Mouse (Mus musculus) hindbrain, embryonic 15.5 days (tissue): ENCODE measurements around the gene Wdr93. TPM values are rescaled to one million over a fixed set of nuclear protein-coding genes. Genes with fewer than 3 reads are reported as not detected.

Source experiments
- ATAC-seq: fragments of 200-750 bp; cut with Nextera tagmentation; 2 replicates; pipeline ENCODE4 v1.8.0; 2017; ENCODE audit warnings: low read depth, moderate number of reproducible peaks, moderate TSS enrichment; ENCODE audit not compliant: low FRiP score
- H3K27ac ChIP-seq: fragments of 300-500 bp; sonication (generic); replicated peaks from 2 replicates; pipeline ENCODE4 v1.5.1; 2015; ENCODE audit warnings: mild to moderate bottlenecking, inconsistent platforms
- H3K27me3 ChIP-seq: fragments of 300-500 bp; sonication (generic); 2 replicates; pipeline ENCODE4 v1.6.1; 2015; ENCODE audit warnings: control low read depth, inconsistent platforms
- H3K36me3 ChIP-seq: fragments of 300-500 bp; sonication (generic); 2 replicates; pipeline ENCODE4 v1.6.1; 2015; ENCODE audit warnings: control low read depth, inconsistent platforms
- H3K4me1 ChIP-seq: fragments of 300-500 bp; sonication (generic); replicated peaks from 2 replicates; pipeline ENCODE4 v1.6.1; 2015; ENCODE audit warnings: control low read depth, inconsistent platforms
- H3K4me2 ChIP-seq: fragments of 300-500 bp; sonication (generic); 2 replicates; pipeline ENCODE4 v1.6.1; 2015; ENCODE audit warnings: moderate library complexity, mild to moderate bottlenecking, inconsistent platforms
- H3K4me3 ChIP-seq: fragments of 300-500 bp; sonication (generic); 2 replicates; pipeline ENCODE4 v1.5.1; 2015; ENCODE audit warnings: mild to moderate bottlenecking, inconsistent platforms
- H3K9ac ChIP-seq: fragments of 300-500 bp; sonication (generic); 2 replicates; pipeline ENCODE4 v1.6.1; 2015; ENCODE audit warnings: inconsistent platforms
- H3K9me3 ChIP-seq: fragments of 300-500 bp; sonication (generic); 2 replicates; pipeline ENCODE4 v1.6.1; 2016; ENCODE audit warnings: control low read depth, inconsistent platforms
- WGBS: fragments of 180-500 bp; shearing (Covaris S2); methylation state at CpG from one replicate; pipeline ENCODE4 v1.1.7; 2015; 5-methylcytosine and 5-hydroxymethylcytosine counted together
- polyA plus RNA-seq: library from polyadenylated mRNA; unstranded; fragments of >200 nt; fragmentation: Nextera tagmentation; extraction: Ambion mirVana; gene quantifications from 2 replicates; pipeline ENCODE4 v1.2.1, GENCODE M21; 2015

Gene Wdr93
- polyA plus RNA-seq, 1 experiment from 2014 or later, result 0.69 TPM

DNA sequence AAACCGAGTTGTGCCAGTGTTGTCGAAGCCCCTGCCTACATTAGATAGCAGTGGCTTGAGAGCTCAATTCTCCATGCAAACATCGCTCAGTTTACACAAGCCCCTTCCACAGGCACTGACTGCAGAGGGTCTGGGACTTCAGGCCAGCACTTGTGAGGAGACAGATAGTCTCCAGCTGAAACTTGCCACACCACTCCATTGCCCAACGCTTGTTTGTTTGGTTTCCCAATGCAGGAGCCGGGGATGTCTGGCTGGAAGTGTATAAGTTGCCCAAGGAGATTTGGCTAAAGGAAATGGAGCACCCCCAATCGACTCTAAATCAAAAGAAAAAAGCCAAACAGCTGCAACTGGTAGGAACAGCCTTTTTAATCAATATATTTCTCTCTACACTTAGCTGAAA lies 15.2 kb downstream of the Wdr93 start:
- ATAC-seq, result no peak
- H3K4me1 ChIP-seq, result no peaks in the 10 kb centered on the region
- H3K9me3 ChIP-seq, result no peaks in the 10 kb centered on the region
- no peak overlapping the region for H3K9ac ChIP-seq
- no peaks in the 10 kb centered on the region for H3K27me3 ChIP-seq
- no peaks in the 10 kb centered on the region for H3K36me3 ChIP-seq
- WGBS, result 83% methylated on average over 6 of the region's 6 CpGs
- no peak overlapping the region for H3K4me3 ChIP-seq
- no peak overlapping the region for H3K4me2 ChIP-seq
- H3K27ac ChIP-seq, result no peak overlapping the region

DNA sequence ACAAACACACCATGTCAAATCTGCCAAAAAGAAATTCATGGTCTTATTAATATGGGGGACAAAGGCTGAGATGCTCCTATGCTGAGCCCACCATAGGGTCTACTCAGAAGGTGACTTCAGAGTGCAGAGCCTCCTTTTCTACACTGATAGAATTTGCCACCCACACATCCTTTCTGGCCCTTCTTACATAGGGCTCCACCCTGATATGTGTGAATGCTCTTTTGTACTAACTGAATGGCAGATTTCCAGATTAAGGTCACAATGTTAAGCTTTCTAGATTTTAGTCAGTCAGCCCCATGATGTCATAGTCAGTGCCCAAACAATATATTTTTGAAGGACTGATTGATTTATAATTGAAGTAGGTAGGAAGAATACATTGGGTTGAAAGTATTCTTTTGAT lies 16.8 kb downstream of the Wdr93 start:
- H3K36me3 ChIP-seq, result no peaks in the 10 kb centered on the region
- no peaks in the 10 kb centered on the region for H3K4me1 ChIP-seq
- ATAC-seq, result no peak
- no peak overlapping the region for H3K4me3 ChIP-seq
- H3K27me3 ChIP-seq, result no peaks in the 10 kb centered on the region
- no peak overlapping the region for H3K4me2 ChIP-seq
- no peak overlapping the region for H3K9ac ChIP-seq
- no peak overlapping the region for H3K27ac ChIP-seq
- no peaks in the 10 kb centered on the region for H3K9me3 ChIP-seq

DNA sequence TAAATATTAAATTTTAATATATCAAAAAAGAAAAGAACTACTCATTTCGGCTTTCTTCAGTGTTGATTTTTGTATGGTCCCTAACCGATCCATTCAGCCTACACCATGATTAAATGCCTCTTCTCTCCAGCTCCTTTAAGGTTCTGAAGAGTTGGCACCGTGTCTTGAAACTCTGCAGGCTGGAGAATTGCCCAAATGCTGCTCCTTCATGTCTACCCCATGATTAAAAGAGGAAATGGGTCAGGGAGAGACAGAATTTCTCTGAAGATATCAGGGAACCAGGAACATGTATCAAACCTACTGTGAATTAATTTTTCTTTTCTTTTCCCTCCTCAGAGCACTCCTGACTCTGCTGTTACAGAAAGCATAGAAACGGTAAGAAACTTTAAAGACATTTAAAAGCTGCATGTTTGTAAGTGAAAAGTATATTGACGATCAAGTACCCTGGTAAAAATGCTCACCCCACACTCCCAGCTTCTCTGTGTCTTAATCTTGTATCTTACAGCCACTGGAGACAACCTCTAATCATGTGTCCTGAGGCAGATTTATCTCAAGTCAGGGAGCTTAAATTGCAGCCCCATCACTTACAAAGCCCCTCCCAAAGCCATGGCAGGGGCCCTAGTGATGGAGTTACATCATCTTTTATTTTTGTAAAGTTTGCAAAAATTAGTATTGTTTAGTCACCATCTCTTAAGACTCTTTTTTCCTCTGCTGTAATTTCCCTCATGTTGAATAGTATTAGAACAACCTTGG lies 18.3 kb downstream of the Wdr93 start:
- Histone ChIP-seq H3K27ac (no peak overlapping the region), H3K27me3 (no peaks in the 10 kb centered on the region)
- WGBS, result 77% methylated on average over 5 of the region's 5 CpGs

DNA sequence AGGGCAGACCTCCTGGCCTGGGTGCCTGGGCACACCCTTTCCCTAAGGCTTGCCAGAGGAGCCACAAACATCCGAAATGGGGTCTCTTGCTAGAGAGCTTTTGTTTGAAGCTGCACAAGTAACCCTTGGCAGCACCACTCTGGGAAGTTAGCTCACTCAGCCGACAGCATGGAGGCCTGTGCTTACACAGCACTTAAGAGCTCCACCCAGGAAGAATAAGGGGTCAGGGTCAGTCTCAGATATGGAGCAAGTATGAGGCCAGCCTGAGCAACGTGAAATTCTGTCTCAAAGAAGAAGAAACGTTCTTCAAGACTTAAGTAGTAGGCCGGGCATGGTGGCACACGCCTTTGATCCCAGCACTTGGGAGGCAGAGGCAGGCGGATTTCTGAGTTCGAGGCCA lies 19.1 kb downstream of the Wdr93 start:
- ATAC-seq, result no peak
- H3K36me3 ChIP-seq, result no peaks in the 10 kb centered on the region
- H3K27ac ChIP-seq, result no peak overlapping the region
- no peaks in the 10 kb centered on the region for H3K4me1 ChIP-seq
- WGBS, result 80% methylated on average over 8 of the region's 8 CpGs
- no peak overlapping the region for H3K9ac ChIP-seq
- H3K4me3 ChIP-seq, result no peak overlapping the region
- no peak overlapping the region for H3K4me2 ChIP-seq
- H3K27me3 ChIP-seq, result no peaks in the 10 kb centered on the region
- H3K9me3 ChIP-seq, result no peaks in the 10 kb centered on the region

More for the DNA sequence above, 18.3 kb downstream of the Wdr93 start:
- H3K4me1 ChIP-seq, result no peaks in the 10 kb centered on the region
- no peaks in the 10 kb centered on the region for H3K36me3 ChIP-seq
- no peak overlapping the region for H3K4me3 ChIP-seq
- no peak overlapping the region for H3K9ac ChIP-seq
- no peak overlapping the region for H3K4me2 ChIP-seq
- ATAC-seq, result no peak
- no peaks in the 10 kb centered on the region for H3K9me3 ChIP-seq

DNA sequence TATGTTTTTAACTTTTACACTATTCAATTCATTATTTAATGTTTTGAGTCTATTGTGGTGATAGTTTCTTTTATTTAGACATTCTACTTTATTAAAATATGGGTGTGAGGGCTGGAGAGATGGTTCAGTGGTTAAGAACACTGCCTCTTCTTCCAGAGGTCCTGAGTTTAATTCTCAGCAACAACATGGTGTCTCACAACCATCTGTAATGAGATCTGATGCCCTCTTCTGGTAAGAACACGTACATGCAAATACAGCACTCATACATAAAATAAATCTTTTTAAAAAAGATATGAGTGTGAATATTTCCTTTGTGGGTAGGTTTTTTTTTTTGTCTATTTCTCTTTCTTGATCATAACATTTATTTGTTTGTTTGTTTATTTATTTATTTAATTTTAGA lies 23.0 kb downstream of the Wdr93 start:
- no peak overlapping the region for H3K4me2 ChIP-seq

DNA sequence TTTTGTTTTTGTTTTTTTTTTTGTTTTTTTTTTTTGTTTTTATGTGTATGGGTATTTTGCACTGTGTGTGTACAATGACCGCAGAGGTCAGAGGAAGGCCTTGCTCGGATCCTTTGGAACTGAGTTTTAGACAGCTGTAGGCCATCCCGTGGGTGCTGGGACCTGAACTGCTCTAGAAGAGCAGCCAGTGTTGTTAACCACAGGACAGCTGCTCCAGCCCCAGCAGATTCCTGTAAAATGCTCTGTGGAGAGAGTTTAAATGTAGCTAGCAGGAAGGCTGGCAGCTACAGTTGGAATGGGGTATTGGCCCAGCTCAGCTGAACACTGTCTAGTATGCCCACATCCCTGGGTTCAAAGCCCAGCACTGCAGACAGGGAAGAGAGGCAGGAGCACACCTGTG lies 26.7 kb downstream of the Wdr93 start:
- H3K9me3 ChIP-seq, result no peaks in the 10 kb centered on the region
- H3K27me3 ChIP-seq, result no peaks in the 10 kb centered on the region
- no peak overlapping the region for H3K9ac ChIP-seq
- no peak overlapping the region for H3K4me2 ChIP-seq
- ATAC-seq, result no peak
- H3K36me3 ChIP-seq, result no peaks in the 10 kb centered on the region
- no peak overlapping the region for H3K27ac ChIP-seq
- no peaks in the 10 kb centered on the region for H3K4me1 ChIP-seq
- no peak overlapping the region for H3K4me3 ChIP-seq
- 96% methylated on average over 3 of the region's 3 CpGs for WGBS

More for the DNA sequence above, 23.0 kb downstream of the Wdr93 start:
- H3K36me3 ChIP-seq, result no peaks in the 10 kb centered on the region
- 38% methylated on average over 1 of the region's 1 CpGs for WGBS
- no peaks in the 10 kb centered on the region for H3K9me3 ChIP-seq
- no peaks in the 10 kb centered on the region for H3K4me1 ChIP-seq
- H3K27me3 ChIP-seq, result no peaks in the 10 kb centered on the region
- no peak overlapping the region for H3K9ac ChIP-seq
- H3K27ac ChIP-seq, result no peak overlapping the region
- ATAC-seq, result no peak
- H3K4me3 ChIP-seq, result no peak overlapping the region

DNA sequence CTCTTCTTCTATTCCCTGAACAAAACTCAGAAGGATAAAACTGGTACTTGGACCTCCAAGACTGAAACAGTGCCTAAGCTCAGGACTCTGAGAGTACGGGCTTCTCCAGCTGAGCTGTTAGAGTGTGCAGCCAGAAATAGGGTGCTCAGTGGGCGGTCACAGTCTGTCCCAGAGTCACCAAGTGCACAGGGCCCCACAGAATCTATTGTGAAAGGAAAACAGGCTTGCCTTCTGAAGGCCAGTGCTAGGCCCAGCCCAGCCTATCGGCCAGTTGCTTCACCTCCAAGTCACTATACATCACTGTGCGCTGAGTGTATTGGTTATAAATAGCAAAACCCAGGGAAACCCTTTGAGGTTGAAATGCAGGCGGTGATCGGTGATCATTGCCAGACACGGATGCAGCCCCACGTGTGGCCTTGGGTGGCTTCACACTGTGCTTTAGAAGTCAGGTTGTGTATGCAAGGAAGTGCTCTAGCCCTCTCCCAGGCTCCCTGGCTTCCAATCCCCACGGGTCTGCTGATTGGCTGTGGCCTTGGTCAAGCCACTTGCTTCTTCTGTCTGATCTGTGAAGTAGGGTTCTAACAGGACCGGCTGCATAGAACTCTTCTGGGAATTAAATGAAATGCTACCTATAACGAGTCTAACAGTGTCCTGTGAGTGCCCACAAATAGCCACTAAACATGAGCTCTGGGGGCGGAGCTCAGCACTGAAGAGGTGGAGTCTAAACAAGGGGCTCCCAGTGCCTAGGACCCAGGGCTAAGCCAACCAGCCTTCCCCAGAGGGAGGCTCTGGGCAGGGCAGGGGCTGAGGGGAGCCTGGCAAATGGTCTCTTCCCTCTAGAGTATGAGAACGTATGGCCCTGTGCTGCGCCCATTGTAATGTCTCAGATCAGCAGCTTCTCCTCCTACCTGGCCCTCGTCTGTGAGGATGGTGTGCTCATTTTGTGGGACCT lies 28.9 kb downstream of the Wdr93 start:
- no peak for ATAC-seq
- Histone ChIP-seq H3K4me3 (no peak overlapping the region), H3K4me2 (no peak overlapping the region), H3K9ac (no peak overlapping the region), H3K4me1 (no peaks in the 10 kb centered on the region), H3K27ac (no peak overlapping the region), H3K36me3 (no peaks in the 10 kb centered on the region), H3K9me3 (no peaks in the 10 kb centered on the region), H3K27me3 (no peaks in the 10 kb centered on the region)
- WGBS, result 47% methylated on average over 15 of the region's 15 CpGs

DNA sequence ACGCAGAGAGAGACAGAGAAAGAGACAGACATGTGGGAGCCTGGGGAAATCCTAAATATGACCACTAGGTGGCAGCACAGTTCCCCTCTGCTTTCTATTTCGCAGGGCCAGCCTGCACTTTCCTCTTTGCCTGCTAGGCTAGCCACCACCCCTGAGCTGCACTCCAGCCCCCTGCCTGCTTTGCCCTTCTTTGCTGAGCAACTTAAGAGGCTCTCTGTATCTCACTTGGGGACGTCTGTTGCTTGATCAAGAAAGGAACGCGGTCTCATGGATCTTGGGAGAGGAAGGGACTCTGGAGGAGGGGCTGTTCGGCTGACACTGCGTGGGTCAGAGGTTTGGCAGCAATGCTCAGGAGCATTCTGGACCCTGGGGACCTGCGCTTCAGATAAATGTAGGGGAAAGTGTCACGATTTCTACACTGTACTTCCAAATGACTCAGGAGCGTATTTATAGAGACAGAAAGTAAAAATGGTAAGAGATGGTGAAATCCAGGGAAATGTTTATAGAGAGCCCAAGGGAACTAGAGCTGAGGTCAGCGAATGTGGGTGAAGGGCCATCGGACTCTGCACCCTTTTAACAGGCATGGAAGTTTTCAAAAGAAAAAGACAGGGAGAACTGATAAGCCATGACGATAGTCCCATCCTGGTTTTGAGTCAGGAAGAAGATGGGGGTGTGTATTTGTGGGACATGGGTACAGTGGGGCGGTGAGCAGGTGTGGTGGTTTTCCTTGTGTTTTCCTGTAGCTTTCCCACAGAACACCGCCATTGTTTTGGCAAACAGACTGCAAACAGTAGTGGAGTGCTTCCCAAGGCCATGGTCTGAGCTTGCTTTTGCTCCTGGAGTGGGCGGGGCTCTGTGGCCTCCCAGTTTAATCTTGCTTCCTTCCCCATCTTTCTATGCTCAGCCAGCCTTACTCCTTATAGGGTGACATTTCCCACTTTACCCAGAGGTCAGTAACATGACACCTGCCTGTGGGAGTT lies 38.0 kb downstream of the Wdr93 start:
- Histone ChIP-seq H3K4me3 (peak overlapping the region; percentile 16; the same call in 1 of the 2 replicates), H3K4me1 (no peaks in the 10 kb centered on the region), H3K9ac (no peak overlapping the region), H3K27me3 (no peaks in the 10 kb centered on the region), H3K36me3 (no peaks in the 10 kb centered on the region), H3K27ac (no peak overlapping the region), H3K4me2 (peak overlapping the region; percentile 48), H3K9me3 (no peaks in the 10 kb centered on the region)
- peak; percentile 79 for ATAC-seq
- 32% methylated on average over 16 of the region's 16 CpGs for WGBS

DNA sequence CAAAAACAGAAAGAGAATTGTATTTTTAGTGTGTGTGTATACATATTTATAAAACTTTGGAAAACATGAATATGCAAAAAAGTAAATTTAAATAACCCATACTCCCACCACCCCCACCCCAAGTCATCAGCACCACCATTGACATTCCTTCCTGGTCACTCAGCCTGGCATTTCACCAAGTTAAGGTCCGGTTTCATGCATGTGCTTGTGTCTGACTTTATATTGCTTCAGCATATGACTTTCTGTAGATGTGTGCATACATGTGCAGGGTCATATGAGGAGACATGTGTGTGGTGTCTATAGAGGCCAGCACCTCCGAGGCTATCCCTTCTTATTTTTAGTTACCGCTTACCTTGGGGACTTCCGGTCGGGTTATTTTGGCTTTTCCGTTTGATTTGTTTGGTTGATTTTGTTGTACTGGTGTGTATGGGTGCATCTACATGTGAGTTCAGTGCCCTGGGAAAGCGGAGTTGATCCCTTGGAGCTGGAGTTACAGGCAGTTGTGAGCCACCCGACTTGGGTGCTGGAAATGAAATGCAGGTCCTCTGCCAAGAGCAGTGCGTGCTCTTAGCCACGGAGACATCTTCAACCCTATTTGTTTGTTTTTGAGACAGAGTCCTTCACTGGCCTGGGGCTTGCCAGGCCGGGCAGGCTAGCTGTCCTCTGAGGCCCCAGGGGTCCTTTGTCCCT lies 39.0 kb downstream of the Wdr93 start:
- ATAC-seq, result no peak
- no peaks in the 10 kb centered on the region for H3K27me3 ChIP-seq
- no peaks in the 10 kb centered on the region for H3K36me3 ChIP-seq
- H3K9me3 ChIP-seq, result no peaks in the 10 kb centered on the region
- WGBS, result 81% methylated on average over 11 of the region's 11 CpGs
- H3K4me1 ChIP-seq, result no peaks in the 10 kb centered on the region
- H3K9ac ChIP-seq, result no peak overlapping the region
- H3K27ac ChIP-seq, result no peak overlapping the region
- no peak overlapping the region for H3K4me2 ChIP-seq
- H3K4me3 ChIP-seq, result no peak overlapping the region

DNA sequence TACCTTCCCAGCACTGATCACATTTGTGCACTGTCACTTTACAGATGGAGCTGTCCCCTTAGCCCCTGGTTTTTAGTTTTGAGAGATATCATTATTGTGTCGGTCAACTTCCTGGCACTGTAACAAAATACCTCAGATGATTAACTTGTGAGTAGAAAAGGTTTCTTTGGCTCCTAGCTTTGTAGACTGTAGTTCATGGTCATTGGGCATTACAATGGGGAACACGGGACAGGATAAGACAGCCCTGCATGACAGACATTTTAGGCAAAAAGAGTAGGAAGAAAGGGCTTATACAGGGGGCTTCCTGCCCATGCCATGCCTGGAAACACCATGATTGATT lies 39.5 kb downstream of the Wdr93 start:
- 67% methylated on average over 2 of the region's 2 CpGs for WGBS
- H3K36me3 ChIP-seq, result no peaks in the 10 kb centered on the region
- H3K9ac ChIP-seq, result no peak overlapping the region
- no peak overlapping the region for H3K27ac ChIP-seq
- H3K4me3 ChIP-seq, result no peak overlapping the region
- H3K4me2 ChIP-seq, result no peak overlapping the region
- no peaks in the 10 kb centered on the region for H3K9me3 ChIP-seq
- no peak for ATAC-seq
- H3K4me1 ChIP-seq, result no peaks in the 10 kb centered on the region
- H3K27me3 ChIP-seq, result no peaks in the 10 kb centered on the region

DNA sequence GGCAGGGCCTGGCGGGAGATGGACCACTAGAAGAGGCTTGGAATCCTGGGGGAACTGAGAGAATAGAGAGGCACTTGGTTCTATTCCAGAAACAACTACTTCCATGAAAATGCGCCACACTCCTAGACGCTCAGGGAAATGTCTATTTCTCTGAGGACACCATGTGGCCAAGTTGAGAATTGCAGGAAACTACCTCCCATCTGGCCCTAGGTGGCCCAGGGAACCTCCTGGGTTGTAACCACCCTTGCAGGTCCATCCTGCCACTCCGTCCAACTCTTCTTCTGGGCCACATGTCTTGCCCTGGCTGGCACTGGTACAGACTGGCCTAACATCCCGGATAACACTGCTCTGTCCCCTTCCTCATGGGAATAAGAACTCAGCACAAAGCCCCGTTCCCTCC lies 43.3 kb downstream of the Wdr93 start:
- Histone ChIP-seq H3K4me2 (no peak overlapping the region), H3K4me1 (no peaks in the 10 kb centered on the region), H3K36me3 (no peaks in the 10 kb centered on the region), H3K27me3 (peaks cover 13% of the 10 kb centered on the region), H3K9ac (no peak overlapping the region), H3K9me3 (no peaks in the 10 kb centered on the region), H3K27ac (no peak overlapping the region), H3K4me3 (no peak overlapping the region)
- peak; percentile 45; the same call in 1 of the 2 replicates for ATAC-seq
- WGBS, result 20% methylated on average over 6 of the region's 6 CpGs
